Mouse (Mus musculus) liver, postnatal 0 days (tissue): ENCODE measurements around the gene Kifc5b. TPM values are rescaled to one million over a fixed set of nuclear protein-coding genes. Genes with fewer than 3 reads are reported as not detected.

Source experiments
- ATAC-seq: fragments of 200-750 bp; cut with Nextera tagmentation; 2 replicates; pipeline ENCODE4 v1.8.0; 2017; ENCODE audit warnings: mild to moderate bottlenecking, moderate library complexity
- DNase-seq: peaks from one replicate; pipeline ENCODE4 v3.0.0-alpha.2; 2016
- H3K27ac ChIP-seq: fragments of 300-500 bp; sonication (generic); 2 replicates; pipeline ENCODE4 v1.5.1; 2014; ENCODE audit warnings: antibody characterized with exemption, moderate library complexity, mild to moderate bottlenecking, low read depth
- H3K27me3 ChIP-seq: fragments of 300-500 bp; sonication (generic); 2 replicates; pipeline ENCODE4 v1.6.1; 2014; ENCODE audit warnings: low read length, control low read depth, mixed read lengths; ENCODE audit not compliant: insufficient read depth
- H3K36me3 ChIP-seq: fragments of 300-500 bp; sonication (generic); replicated peaks from 2 replicates; pipeline ENCODE4 v1.6.1; 2014; ENCODE audit warnings: mild to moderate bottlenecking, control low read depth, low read length, moderate library complexity, mixed read lengths; ENCODE audit not compliant: insufficient read depth
- H3K4me1 ChIP-seq: fragments of 300-500 bp; sonication (generic); 2 replicates; pipeline ENCODE4 v1.6.1; 2014; ENCODE audit warnings: antibody characterized with exemption, mild to moderate bottlenecking, control low read depth; ENCODE audit not compliant: insufficient read depth
- H3K4me2 ChIP-seq: fragments of 300-500 bp; sonication (generic); 2 replicates; pipeline ENCODE4 v1.6.1; 2014; ENCODE audit warnings: low read depth, mild to moderate bottlenecking, low read length, moderate library complexity, mixed read lengths
- H3K4me3 ChIP-seq: fragments of 300-500 bp; sonication (generic); 2 replicates; pipeline ENCODE4 v1.5.1; 2014; ENCODE audit warnings: low read depth, low read length
- H3K9ac ChIP-seq: fragments of 300-500 bp; sonication (generic); replicated peaks from 2 replicates; pipeline ENCODE4 v1.6.1; 2014; ENCODE audit warnings: mild to moderate bottlenecking, moderate library complexity
- H3K9me3 ChIP-seq: fragments of 300-500 bp; sonication (generic); 2 replicates; pipeline ENCODE4 v1.6.1; 2016; ENCODE audit warnings: mild to moderate bottlenecking, control low read depth, low read length, mixed read lengths
- CTCF ChIP-seq: sonication (generic); IDR thresholded peaks from 2 replicates; pipeline ENCODE4 v1.5.1; 2016; ENCODE audit warnings: antibody characterized with exemption, low read depth
- EP300 ChIP-seq: IDR thresholded peaks from 2 replicates; pipeline ENCODE4 v1.6.1; 2016; ENCODE audit warnings: antibody characterized with exemption, low read depth, mild to moderate bottlenecking
- WGBS: fragments of 180-500 bp; shearing (Covaris S2); extraction: QIAGEN DNeasy Blood & Tissue Kit; methylation state at CpG from one replicate; pipeline ENCODE4 v1.1.7; 2014; ENCODE audit not compliant: insufficient replicate concordance; 5-methylcytosine and 5-hydroxymethylcytosine counted together
- microRNA-seq: library from miRNA; unstranded; fragments of <30 nt; microRNA quantifications from one replicate; pipeline ENCODE4, GENCODE M21; 2016
- polyA plus RNA-seq: library from polyadenylated mRNA; unstranded; fragments of >200 nt; fragmentation: Nextera tagmentation; extraction: Ambion mirVana; gene quantifications from 2 replicates; pipeline ENCODE4 v1.2.1, GENCODE M21; 2015

The Kifc5b gene
- polyA plus RNA-seq, 1 experiment from 2014 or later, result 2.7 TPM

DNA sequence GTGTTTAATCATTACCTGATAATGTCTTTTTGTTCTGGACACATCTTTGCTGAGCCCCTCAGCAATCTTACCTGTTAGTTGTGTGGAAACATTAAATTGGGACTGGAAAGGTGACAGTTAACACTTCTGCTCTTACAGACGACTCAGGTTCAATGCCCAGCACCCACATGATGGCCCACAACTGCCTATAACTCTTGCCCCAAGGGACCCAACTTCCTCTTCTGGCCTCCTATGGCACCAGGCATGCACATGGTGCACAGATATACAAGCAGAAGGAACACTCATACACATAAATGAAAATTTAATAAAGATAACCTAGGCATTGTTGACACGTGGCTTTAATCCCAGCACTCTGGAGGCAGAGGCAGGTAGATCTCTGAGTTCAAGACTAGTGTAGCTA, 62.5 kb downstream of the Kifc5b start:
- no peak for DNase-seq
- TF ChIP-seq EP300 (no peak), CTCF (no peak)
- Histone ChIP-seq H3K27me3 (no peaks in the 10 kb centered on the region), H3K4me1 (peaks cover under 1% of the 10 kb centered on the region), H3K4me2 (no peak overlapping the region), H3K9me3 (no peaks in the 10 kb centered on the region), H3K4me3 (no peak overlapping the region), H3K27ac (no peak overlapping the region), H3K36me3 (peaks cover 13% of the 10 kb centered on the region), H3K9ac (no peak overlapping the region)
- no peak for ATAC-seq
- WGBS, result 43% methylated on average over 2 of the region's 2 CpGs

DNA sequence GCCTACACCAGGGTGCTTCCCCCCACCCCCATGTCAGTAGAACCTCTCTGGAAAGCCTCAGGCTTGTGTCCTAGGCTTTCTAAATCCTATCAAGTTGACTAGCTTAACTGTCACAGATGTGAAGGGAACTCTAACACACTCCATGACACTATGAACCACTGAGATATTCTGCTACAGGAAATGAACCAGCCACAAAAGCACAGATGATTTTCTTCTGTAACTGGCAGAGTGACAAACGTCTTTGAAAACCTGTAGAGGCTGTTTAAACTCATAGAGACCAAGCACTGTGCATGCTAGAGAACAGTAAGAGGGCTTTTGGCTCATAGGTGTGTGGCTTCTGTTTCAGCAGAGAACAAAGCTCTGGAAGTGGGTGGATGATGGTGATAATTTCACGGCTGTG, 64.2 kb downstream of the Kifc5b start:
- no peak overlapping the region for H3K9ac ChIP-seq
- DNase-seq (no peak), ATAC-seq (no peak)
- no peaks in the 10 kb centered on the region for H3K4me1 ChIP-seq
- TF ChIP-seq CTCF (no peak), EP300 (no peak)
- peaks cover 7% of the 10 kb centered on the region for H3K36me3 ChIP-seq
- no peak overlapping the region for H3K4me2 ChIP-seq
- no peak overlapping the region for H3K27ac ChIP-seq
- no peaks in the 10 kb centered on the region for H3K9me3 ChIP-seq
- 31% methylated on average over 2 of the region's 2 CpGs for WGBS
- no peak overlapping the region for H3K4me3 ChIP-seq
- no peaks in the 10 kb centered on the region for H3K27me3 ChIP-seq

Small RNA genes within 50 kb of the gene (microRNA-seq; reads per million reads assigned to microRNA genes)
- gene Gm27775, result not detected
- gene Mir3083, result not detected
- gene Mir6968, result not detected

Other genes with a start within 250 kb of the Kifc5b start
- 5.8 and 7.5 TPM in 2 replicates for gene Crebrf, start 201.4 kb upstream of the Kifc5b start, polyA plus RNA-seq
- gene Bnip1, start 136.0 kb upstream of the Kifc5b start, polyA plus RNA-seq, result 18.6 and 19.7 TPM in 2 replicates
- not detected in 2 replicates for gene Nkx2-5, start 72.1 kb upstream of the Kifc5b start, polyA plus RNA-seq
- gene Phf1, start 16.0 kb downstream of the Kifc5b start, polyA plus RNA-seq, result 2.5 and 2.7 TPM in 2 replicates
- gene Cuta, start 22.5 kb downstream of the Kifc5b start, polyA plus RNA-seq, result 83.4 and 87.1 TPM in 2 replicates
- gene Syngap1, start 24.2 kb downstream of the Kifc5b start, polyA plus RNA-seq, result 0.19 and 0.33 TPM in 2 replicates
- 3.3 and 4.4 TPM in 2 replicates for gene Zbtb9, start 56.1 kb downstream of the Kifc5b start, polyA plus RNA-seq
- gene Bak1, start 111.9 kb downstream of the Kifc5b start, polyA plus RNA-seq, result 2.7 and 2.9 TPM in 2 replicates
- 0.36 and 0.45 TPM in 2 replicates for gene Itpr3, start 140.2 kb downstream of the Kifc5b start, polyA plus RNA-seq
- gene Uqcc2, start 216.8 kb downstream of the Kifc5b start, polyA plus RNA-seq, result 101 and 107 TPM in 2 replicates